Mouse (Mus musculus): ENCODE measurements around the gene 1110002E22Rik.

1110002E22Rik gene

GRCm38 (mm10) chr3:138110910-138111782, 46.3 kb downstream of the 1110002E22Rik start:
- no peak for DNase-seq

- no peak for DNase-seq
Observed at GRCm38 (mm10) chr3:138114106-138114505, 49.3 kb downstream of the 1110002E22Rik start.

- no peak for DNase-seq
Observed at GRCm38 (mm10) chr3:138116871-138117270, 52.0 kb downstream of the 1110002E22Rik start.

GRCm38 (mm10) chr3:138118392-138118791, 53.5 kb downstream of the 1110002E22Rik start:
- DNase-seq = no peak

- no peak for DNase-seq
Observed at GRCm38 (mm10) chr3:138118831-138119230, 54.0 kb downstream of the 1110002E22Rik start.

- DNase-seq = no peak
Observed at GRCm38 (mm10) chr3:138119444-138120105, 54.7 kb downstream of the 1110002E22Rik start.

- DNase-seq = no peak
Observed at GRCm38 (mm10) chr3:138121461-138121860, 56.6 kb downstream of the 1110002E22Rik start.

GRCm38 (mm10) chr3:138123842-138124241, 59.0 kb downstream of the 1110002E22Rik start:
- no peak for DNase-seq

- no peak for DNase-seq
Observed at GRCm38 (mm10) chr3:138129110-138129509, 64.3 kb downstream of the 1110002E22Rik start.

GRCm38 (mm10) chr3:138130692-138131091, 65.8 kb downstream of the 1110002E22Rik start:
- DNase-seq = no peak

Data from lung, adult 18-20 months (tissue).